Mouse (Mus musculus): ENCODE results near the gene Ube3b. TPM values are rescaled to one million over a fixed set of nuclear protein-coding genes. Genes with fewer than 3 reads are reported as not detected.

The Ube3b gene
- polyA plus RNA-seq, 1 experiment from 2014 or later = 55.2 TPM

- H3K4me1 ChIP-seq (ENCODE audit: control insufficient read depth, insufficient read depth, low read length) = no peaks in the 10 kb centered on the region
- no peak overlapping the region for H3K4me2 ChIP-seq (replicated peaks; ENCODE audit: low read depth, low read length)
- no peak overlapping the region for H3K4me3 ChIP-seq (ENCODE audit: low read length)
- no peak overlapping the region for H3K9ac ChIP-seq (ENCODE audit: low read depth, low read length)
- no peaks in the 10 kb centered on the region for H3K9me3 ChIP-seq (ENCODE audit: control insufficient read depth, low read length)
- ATAC-seq (ENCODE audit: low FRiP score, low TSS enrichment) = no peak; the same call in 1 of the 2 replicates
- no peaks in the 10 kb centered on the region for H3K27me3 ChIP-seq (ENCODE audit: control insufficient read depth, insufficient read depth, low read length)
- H3K27ac ChIP-seq (ENCODE audit: low read depth, low read length) = no peak overlapping the region
- peaks cover 99% of the 10 kb centered on the region for H3K36me3 ChIP-seq (ENCODE audit: control insufficient read depth, insufficient read depth, low read length)
- 49% methylated on average over 23 of the region's 23 CpGs for WGBS
These were observed 32.1 kb downstream of the Ube3b start for GRCm38 (mm10) chr5:114412361-114412998.

DNA sequence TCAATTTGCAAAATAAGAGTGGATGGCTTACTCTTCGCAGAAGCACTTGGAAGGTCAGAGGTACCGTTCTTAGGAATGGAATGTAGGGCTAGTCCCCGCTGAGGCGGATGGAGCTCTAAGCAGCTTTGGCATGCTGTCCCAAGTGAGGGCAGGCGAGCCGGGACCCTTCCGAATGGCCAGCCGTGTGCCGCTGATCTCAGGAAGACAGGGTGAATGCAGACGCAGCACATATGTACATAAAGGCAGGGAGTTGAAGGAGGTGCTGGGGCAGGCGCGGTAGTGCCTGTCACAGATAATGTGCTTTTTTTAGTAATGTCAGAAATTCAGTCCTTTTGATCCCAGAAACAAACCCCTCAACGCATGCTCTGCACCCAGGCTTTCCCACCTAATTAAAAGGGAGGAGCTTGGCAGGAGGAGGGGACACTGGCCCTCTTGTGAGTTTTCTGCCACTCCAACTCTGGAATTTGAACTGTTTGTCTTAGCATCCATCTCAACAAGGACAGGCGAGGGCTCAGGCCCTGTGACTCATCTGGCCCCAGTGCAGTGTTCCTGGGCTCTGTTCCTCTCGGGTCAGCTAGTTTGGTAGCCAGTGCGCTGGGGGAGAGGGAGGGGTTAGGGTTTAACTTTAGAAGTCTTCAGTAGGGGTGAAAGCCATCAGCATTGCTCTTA lies 32.8 kb downstream of the Ube3b start:
- Histone ChIP-seq H3K9ac (ENCODE audit: low read depth, low read length) (no peak overlapping the region), H3K27ac (ENCODE audit: low read depth, low read length) (no peak overlapping the region), H3K36me3 (ENCODE audit: control insufficient read depth, insufficient read depth, low read length) (peaks cover 98% of the 10 kb centered on the region), H3K9me3 (ENCODE audit: control insufficient read depth, low read length) (no peaks in the 10 kb centered on the region), H3K4me3 (ENCODE audit: low read length) (no peak overlapping the region), H3K4me2 (replicated peaks; ENCODE audit: low read depth, low read length) (no peak overlapping the region), H3K27me3 (ENCODE audit: control insufficient read depth, insufficient read depth, low read length) (no peaks in the 10 kb centered on the region), H3K4me1 (ENCODE audit: control insufficient read depth, insufficient read depth, low read length) (no peaks in the 10 kb centered on the region)
- ATAC-seq (ENCODE audit: low FRiP score, low TSS enrichment) = no peak; the same call in 1 of the 2 replicates
- 65% methylated on average over 16 of the region's 16 CpGs for WGBS

- WGBS = 95% methylated on average over 5 of the region's 5 CpGs
- H3K27me3 ChIP-seq (ENCODE audit: control insufficient read depth, insufficient read depth, low read length) = no peaks in the 10 kb centered on the region
- H3K9ac ChIP-seq (ENCODE audit: low read depth, low read length) = no peak overlapping the region
- peaks cover 97% of the 10 kb centered on the region for H3K36me3 ChIP-seq (ENCODE audit: control insufficient read depth, insufficient read depth, low read length)
- H3K4me2 ChIP-seq (replicated peaks; ENCODE audit: low read depth, low read length) = no peak overlapping the region
- no peaks in the 10 kb centered on the region for H3K4me1 ChIP-seq (ENCODE audit: control insufficient read depth, insufficient read depth, low read length)
- no peak for ATAC-seq (ENCODE audit: low FRiP score, low TSS enrichment)
- H3K9me3 ChIP-seq (ENCODE audit: control insufficient read depth, low read length) = no peaks in the 10 kb centered on the region
- H3K4me3 ChIP-seq (ENCODE audit: low read length) = no peak overlapping the region
- H3K27ac ChIP-seq (ENCODE audit: low read depth, low read length) = no peak overlapping the region
These were observed 35.2 kb downstream of the Ube3b start for GRCm38 (mm10) chr5:114415606-114416005.

DNA sequence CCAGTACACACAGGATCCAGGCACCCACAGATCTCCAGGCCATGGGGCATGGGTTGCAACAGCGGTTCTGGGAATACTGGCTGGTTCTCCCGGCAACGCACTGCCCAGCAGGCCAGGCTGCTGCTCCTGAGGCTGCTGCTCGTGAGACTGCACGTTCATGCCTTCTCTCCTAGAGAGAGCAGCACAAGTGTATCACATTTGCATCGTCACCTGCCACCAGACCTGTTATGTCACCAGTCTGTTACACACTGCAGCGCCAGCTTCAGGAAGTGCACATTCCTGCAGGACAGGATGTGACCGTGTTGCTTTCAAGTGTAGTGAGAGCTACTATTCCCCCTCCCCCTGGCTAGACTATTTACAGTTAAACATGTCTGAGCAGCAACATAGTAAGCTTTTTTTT lies 36.4 kb downstream of the Ube3b start:
- H3K4me2 ChIP-seq (replicated peaks; ENCODE audit: low read depth, low read length) = no peak overlapping the region
- no peak overlapping the region for H3K9ac ChIP-seq (ENCODE audit: low read depth, low read length)
- H3K9me3 ChIP-seq (ENCODE audit: control insufficient read depth, low read length) = no peaks in the 10 kb centered on the region
- ATAC-seq (ENCODE audit: low FRiP score, low TSS enrichment) = no peak
- H3K4me3 ChIP-seq (ENCODE audit: low read length) = no peak overlapping the region
- 89% methylated on average over 8 of the region's 8 CpGs for WGBS
- peaks cover under 1% of the 10 kb centered on the region for H3K4me1 ChIP-seq (ENCODE audit: control insufficient read depth, insufficient read depth, low read length)
- H3K36me3 ChIP-seq (ENCODE audit: control insufficient read depth, insufficient read depth, low read length) = peaks cover 89% of the 10 kb centered on the region
- no peak overlapping the region for H3K27ac ChIP-seq (ENCODE audit: low read depth, low read length)
- no peaks in the 10 kb centered on the region for H3K27me3 ChIP-seq (ENCODE audit: control insufficient read depth, insufficient read depth, low read length)

GRCm38 (mm10) chr5:114418541-114418940 lies 38.1 kb downstream of the Ube3b start:
- 83% methylated on average over 8 of the region's 8 CpGs for WGBS
- no peak for ATAC-seq (ENCODE audit: low FRiP score, low TSS enrichment)
- Histone ChIP-seq H3K4me1 (ENCODE audit: control insufficient read depth, insufficient read depth, low read length) (peaks cover 7% of the 10 kb centered on the region), H3K36me3 (ENCODE audit: control insufficient read depth, insufficient read depth, low read length) (peaks cover 72% of the 10 kb centered on the region), H3K9ac (ENCODE audit: low read depth, low read length) (no peak overlapping the region), H3K4me3 (ENCODE audit: low read length) (no peak overlapping the region), H3K27me3 (ENCODE audit: control insufficient read depth, insufficient read depth, low read length) (no peaks in the 10 kb centered on the region), H3K9me3 (ENCODE audit: control insufficient read depth, low read length) (no peaks in the 10 kb centered on the region), H3K4me2 (replicated peaks; ENCODE audit: low read depth, low read length) (no peak overlapping the region), H3K27ac (ENCODE audit: low read depth, low read length) (no peak overlapping the region)

DNA sequence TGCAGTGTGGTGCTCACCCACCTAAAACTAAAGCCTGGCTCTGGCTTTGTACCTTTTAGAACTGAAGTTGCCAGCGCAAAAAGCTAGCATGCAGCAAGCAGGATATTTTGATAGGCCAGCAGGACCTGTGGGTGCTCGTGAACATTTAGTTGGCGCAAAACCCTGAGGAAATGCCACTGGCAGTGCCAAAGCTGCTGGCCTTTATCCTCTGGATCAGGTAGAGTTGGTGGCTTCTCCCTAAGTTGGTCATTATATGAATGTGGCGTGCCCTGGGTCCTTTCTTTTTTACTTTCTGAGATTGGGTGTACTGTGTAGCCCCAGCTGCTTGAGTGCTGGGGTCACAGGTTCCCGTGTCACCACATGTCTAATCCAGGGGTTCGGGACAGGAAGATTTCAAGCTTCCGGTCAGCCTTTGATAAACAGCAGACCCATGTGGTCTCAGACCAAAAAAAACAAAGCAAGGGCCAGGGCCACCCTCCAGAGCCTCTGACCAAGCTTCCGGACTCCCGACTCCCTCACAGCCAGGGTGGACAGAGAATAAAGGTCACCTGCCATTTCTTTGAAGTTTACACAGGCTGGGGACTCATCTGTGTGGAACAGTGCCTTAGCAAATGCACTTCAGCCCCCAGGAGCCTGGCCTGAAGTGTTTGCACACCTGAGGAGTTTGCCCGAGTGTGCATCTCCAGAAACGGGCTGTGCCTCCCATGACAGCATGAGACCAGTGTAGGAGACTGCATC lies 41.3 kb downstream of the Ube3b start:
- H3K27me3 ChIP-seq (ENCODE audit: control insufficient read depth, insufficient read depth, low read length) = no peaks in the 10 kb centered on the region
- H3K27ac ChIP-seq (ENCODE audit: low read depth, low read length) = no peak overlapping the region
- H3K4me3 ChIP-seq (ENCODE audit: low read length) = no peak overlapping the region
- H3K4me2 ChIP-seq (replicated peaks; ENCODE audit: low read depth, low read length) = no peak overlapping the region
- peaks cover 41% of the 10 kb centered on the region for H3K36me3 ChIP-seq (ENCODE audit: control insufficient read depth, insufficient read depth, low read length)
- no peak overlapping the region for H3K9ac ChIP-seq (ENCODE audit: low read depth, low read length)
- no peaks in the 10 kb centered on the region for H3K9me3 ChIP-seq (ENCODE audit: control insufficient read depth, low read length)
- WGBS = 51% methylated on average over 11 of the region's 11 CpGs
- H3K4me1 ChIP-seq (ENCODE audit: control insufficient read depth, insufficient read depth, low read length) = peaks cover 7% of the 10 kb centered on the region
- ATAC-seq (ENCODE audit: low FRiP score, low TSS enrichment) = no peak

- H3K4me2 ChIP-seq (replicated peaks; ENCODE audit: low read depth, low read length) = no peak overlapping the region
- 45% methylated on average over 5 of the region's 5 CpGs for WGBS
- no peaks in the 10 kb centered on the region for H3K9me3 ChIP-seq (ENCODE audit: control insufficient read depth, low read length)
These were observed 42.2 kb downstream of the Ube3b start for GRCm38 (mm10) chr5:114422591-114422990.

GRCm38 (mm10) chr5:114423961-114424360 lies 43.6 kb downstream of the Ube3b start:
- ATAC-seq (ENCODE audit: low FRiP score, low TSS enrichment) = no peak

More at GRCm38 (mm10) chr5:114422591-114422990, 42.2 kb downstream of the Ube3b start:
- no peak overlapping the region for H3K4me3 ChIP-seq (ENCODE audit: low read length)
- peaks cover 7% of the 10 kb centered on the region for H3K4me1 ChIP-seq (ENCODE audit: control insufficient read depth, insufficient read depth, low read length)
- H3K36me3 ChIP-seq (ENCODE audit: control insufficient read depth, insufficient read depth, low read length) = peaks cover 32% of the 10 kb centered on the region
- H3K9ac ChIP-seq (ENCODE audit: low read depth, low read length) = no peak overlapping the region
- no peak overlapping the region for H3K27ac ChIP-seq (ENCODE audit: low read depth, low read length)
- no peak for ATAC-seq (ENCODE audit: low FRiP score, low TSS enrichment)
- H3K27me3 ChIP-seq (ENCODE audit: control insufficient read depth, insufficient read depth, low read length) = no peaks in the 10 kb centered on the region

GRCm38 (mm10) chr5:114426732-114427131 lies 46.3 kb downstream of the Ube3b start:
- 80% methylated on average over 6 of the region's 6 CpGs for WGBS

More at GRCm38 (mm10) chr5:114423961-114424360, 43.6 kb downstream of the Ube3b start:
- WGBS = 86% methylated on average over 5 of the region's 5 CpGs
- Histone ChIP-seq H3K4me1 (ENCODE audit: control insufficient read depth, insufficient read depth, low read length) (peaks cover 7% of the 10 kb centered on the region), H3K27me3 (ENCODE audit: control insufficient read depth, insufficient read depth, low read length) (no peaks in the 10 kb centered on the region), H3K27ac (ENCODE audit: low read depth, low read length) (no peak overlapping the region), H3K9me3 (ENCODE audit: control insufficient read depth, low read length) (no peaks in the 10 kb centered on the region), H3K4me3 (ENCODE audit: low read length) (no peak overlapping the region), H3K9ac (ENCODE audit: low read depth, low read length) (no peak overlapping the region), H3K4me2 (replicated peaks; ENCODE audit: low read depth, low read length) (no peak overlapping the region), H3K36me3 (ENCODE audit: control insufficient read depth, insufficient read depth, low read length) (peaks cover 21% of the 10 kb centered on the region)

More at GRCm38 (mm10) chr5:114426732-114427131, 46.3 kb downstream of the Ube3b start:
- Histone ChIP-seq H3K4me2 (replicated peaks; ENCODE audit: low read depth, low read length) (no peak overlapping the region), H3K9me3 (ENCODE audit: control insufficient read depth, low read length) (no peaks in the 10 kb centered on the region), H3K9ac (ENCODE audit: low read depth, low read length) (no peak overlapping the region), H3K27me3 (ENCODE audit: control insufficient read depth, insufficient read depth, low read length) (no peaks in the 10 kb centered on the region), H3K4me3 (ENCODE audit: low read length) (no peak overlapping the region), H3K36me3 (ENCODE audit: control insufficient read depth, insufficient read depth, low read length) (no peaks in the 10 kb centered on the region), H3K4me1 (ENCODE audit: control insufficient read depth, insufficient read depth, low read length) (peaks cover 7% of the 10 kb centered on the region), H3K27ac (ENCODE audit: low read depth, low read length) (no peak overlapping the region)
- no peak for ATAC-seq (ENCODE audit: low FRiP score, low TSS enrichment)

All from kidney, embryonic 14.5 days (tissue).